Mouse (Mus musculus): ENCODE measurements at regions not wholly inside any gene's neighbourhood (a gene's known extent, or its start where the extent isn't known, plus 50 kb on each side); places are given as distances from the start of the nearest gene placed in this dataset.
A peak's percentile ranks its signal among the peaks of the same experiment; 100 is the strongest.

- DNase-seq = no peak
Measured at GRCm38 (mm10) chr15:51264599-51265163, 2620.0 kb upstream of the Gm7489 start.

- no peak for DNase-seq
Measured at GRCm38 (mm10) chr15:51265971-51266370, 2618.7 kb upstream of the Gm7489 start.

GRCm38 (mm10) chr15:51271632-51272312 lies 2612.9 kb upstream of the Gm7489 start:
- DNase-seq = no peak

- DNase-seq = no peak
Measured at GRCm38 (mm10) chr15:51285334-51285733, 2599.4 kb upstream of the Gm7489 start.

- no peak for DNase-seq
Measured at GRCm38 (mm10) chr15:51286352-51286751, 2598.4 kb upstream of the Gm7489 start.

GRCm38 (mm10) chr15:51288911-51289432 lies 2595.7 kb upstream of the Gm7489 start:
- no peak for DNase-seq

GRCm38 (mm10) chr15:51289916-51290315 lies 2594.8 kb upstream of the Gm7489 start:
- DNase-seq = no peak

GRCm38 (mm10) chr15:51291183-51291582 lies 2593.5 kb upstream of the Gm7489 start:
- no peak for DNase-seq

- DNase-seq = no peak
Measured at GRCm38 (mm10) chr15:51296841-51297240, 2587.9 kb upstream of the Gm7489 start.

- no peak for DNase-seq
Measured at GRCm38 (mm10) chr15:51318072-51318471, 2566.6 kb upstream of the Gm7489 start.

- DNase-seq = peak; percentile 2
Measured at GRCm38 (mm10) chr15:51318760-51319159, 2565.9 kb upstream of the Gm7489 start.

- no peak for DNase-seq
Measured at GRCm38 (mm10) chr15:51320366-51320894, 2564.3 kb upstream of the Gm7489 start.

GRCm38 (mm10) chr15:51323284-51323683 lies 2561.4 kb upstream of the Gm7489 start:
- no peak for DNase-seq

GRCm38 (mm10) chr15:51324211-51324610 lies 2560.5 kb upstream of the Gm7489 start:
- DNase-seq = no peak

GRCm38 (mm10) chr15:51327702-51328101 lies 2557.0 kb upstream of the Gm7489 start:
- no peak for DNase-seq

GRCm38 (mm10) chr15:51336441-51336840 lies 2548.3 kb upstream of the Gm7489 start:
- no peak for DNase-seq

- DNase-seq = no peak
Measured at GRCm38 (mm10) chr15:51346301-51346700, 2538.4 kb upstream of the Gm7489 start.

GRCm38 (mm10) chr15:51363391-51363790 lies 2521.3 kb upstream of the Gm7489 start:
- DNase-seq = no peak

- DNase-seq = no peak
Measured at GRCm38 (mm10) chr15:51371162-51371561, 2513.5 kb upstream of the Gm7489 start.

GRCm38 (mm10) chr15:51390383-51390782 lies 2494.3 kb upstream of the Gm7489 start:
- no peak for DNase-seq

GRCm38 (mm10) chr15:51391352-51391751 lies 2493.4 kb upstream of the Gm7489 start:
- no peak for DNase-seq

GRCm38 (mm10) chr15:51392449-51393405 lies 2492.0 kb upstream of the Gm7489 start:
- no peak for DNase-seq

GRCm38 (mm10) chr15:51395961-51396360 lies 2488.7 kb upstream of the Gm7489 start:
- DNase-seq = no peak

Measured in adrenal gland, adult 8-10 months (tissue).